Mouse (Mus musculus) lung, postnatal 0 days (tissue): ENCODE measurements around the gene Sdhb.

Experiments used
- CTCF ChIP-seq: IDR thresholded peaks from 2 replicates; pipeline ENCODE4 v1.5.1; 2016; ENCODE audit warnings: antibody characterized with exemption, mild to moderate bottlenecking
- EP300 ChIP-seq: IDR thresholded peaks from 2 replicates; pipeline ENCODE4 v1.6.1; 2016; ENCODE audit warnings: antibody characterized with exemption, mild to moderate bottlenecking, control low read depth

- TF ChIP-seq CTCF (no peak), EP300 (no peak)
Observed at GRCm38 (mm10) chr4:141016311-141016710, 55.3 kb downstream of the Sdhb start.
